13 mouse cellular contexts compared by ENCODE assay signal in genomic region chr2:18937611-18938010, GRCm38 (mm10).
DNase-seq lines count a peak whose midpoint lies in the region; ATAC-seq and TF ChIP-seq lines count a peak whose summit lies in the region.
"Had no signal": no experiment of that assay in that cellular context is flagged by ENCODE, and none has a peak within 500 bp of the region (broad histone marks: within the 10 kb centered on the region; RNA-seq: fewer than 3 reads in every experiment).

No protein-coding gene starts in this region.

- H3K4me1 ChIP-seq in midbrain, embryonic 16.5 days (ENCODE audit: control insufficient read depth, insufficient read depth, low read length) = peaks cover 13% of the 10 kb centered on the region
- H3K4me1 ChIP-seq in midbrain, postnatal 0 days (ENCODE audit: insufficient read depth, low read length) = no peaks in the 10 kb centered on the region
- peaks cover 4% of the 10 kb centered on the region for H3K4me1 ChIP-seq in liver, adult 2 months (ENCODE audit: control insufficient read depth, insufficient read depth, low read length)

- 51% methylated on average over 2 of the region's 2 CpGs for WGBS in midbrain, embryonic 16.5 days
- WGBS in midbrain, postnatal 0 days = 51% methylated on average over 2 of the region's 2 CpGs
- 79% methylated on average over 2 of the region's 2 CpGs for WGBS in liver, adult 2 months

- TF ChIP-seq CTCF in midbrain, postnatal 0 days (IDR thresholded peaks at IDR 0.05) = no peak
- no peak for TF ChIP-seq CTCF in liver, adult 2 months (IDR thresholded peaks at IDR 0.05; ENCODE audit: low read depth, low read length)

- peak; percentile 88 for DNase-seq in heart, adult 11 months
- no peak for DNase-seq in heart, postnatal 36 days
- no peak for DNase-seq in midbrain, postnatal 0 days (ENCODE audit: low spot score)
- DNase-seq in liver, adult 2 months (ENCODE audit: extremely low read depth, low read depth, low spot score) = peak; percentile 20
- DNase-seq in thymus, postnatal 14 days = peak; percentile 68
- DNase-seq in right cerebral cortex, postnatal 4 days = no peak
- no peak for DNase-seq in cerebellum, postnatal 36 days
- DNase-seq: adrenal gland, postnatal 25 days; gastrocnemius, postnatal 10 days; layer of hippocampus, postnatal 36 days; right cerebral cortex, postnatal 14 days had no signal

- H3K27ac ChIP-seq in midbrain, embryonic 16.5 days (ENCODE audit: low read length) = no peak overlapping the region
- H3K27ac ChIP-seq in midbrain, postnatal 0 days (ENCODE audit: low read depth, low read length) = no peak overlapping the region
- H3K27ac ChIP-seq in liver, adult 2 months (replicated peaks; ENCODE audit: insufficient read depth, low read depth, low read length) = no peak overlapping the region; the same call in 1 of the 2 replicates

- H3K9ac ChIP-seq in midbrain, embryonic 16.5 days (ENCODE audit: low read depth, low read length) = no peak overlapping the region
- H3K9ac ChIP-seq in midbrain, postnatal 0 days (replicated peaks; ENCODE audit: low read length, poor library complexity, severe bottlenecking) = no peak overlapping the region
- H3K9ac ChIP-seq in liver, adult 2 months (ENCODE audit: low read depth, low read length) = no peak overlapping the region

- no peak overlapping the region for H3K4me3 ChIP-seq in midbrain, embryonic 16.5 days (ENCODE audit: low read depth, low read length)
- no peak overlapping the region for H3K4me3 ChIP-seq in midbrain, postnatal 0 days (ENCODE audit: low read depth, low read length)
- no peak overlapping the region for H3K4me3 ChIP-seq in liver, adult 2 months (ENCODE audit: insufficient read depth, low read depth, low read length)

- 0 out of 2 replicates have a peak, but pooled peaks have one; percentile 37 for ATAC-seq in midbrain, embryonic 16.5 days
- no peak for ATAC-seq in midbrain, postnatal 0 days (ENCODE audit: low FRiP score)

- no peak for TF ChIP-seq POLR2A in liver, adult 2 months (IDR thresholded peaks at IDR 0.05; ENCODE audit: extremely low read depth, insufficient read depth, low read length)

- H3K4me2 ChIP-seq in midbrain, embryonic 16.5 days (ENCODE audit: low read length) = no peak overlapping the region
- H3K4me2 ChIP-seq in midbrain, postnatal 0 days (ENCODE audit: low read depth, low read length, poor library complexity, severe bottlenecking) = no peak overlapping the region
- H3K4me2 ChIP-seq: midbrain, embryonic 11.5 days had no signal

- H3K36me3 ChIP-seq in midbrain, embryonic 16.5 days (ENCODE audit: control insufficient read depth, insufficient read depth, low read length) = no peaks in the 10 kb centered on the region
- H3K36me3 ChIP-seq in midbrain, postnatal 0 days (ENCODE audit: insufficient read depth, low read length) = no peaks in the 10 kb centered on the region
- no peaks in the 10 kb centered on the region for H3K36me3 ChIP-seq in liver, adult 2 months (ENCODE audit: control insufficient read depth, insufficient read depth, low read length)

- intact Hi-C loops in heart, postnatal 36 days (cut with DNase I) = loop anchor here (5.0 kb wide), 1 partner anchor 60 kb away; the partner anchor contains the start of genes 4930426L09Rik and Pip4k2a

- no peaks in the 10 kb centered on the region for H3K9me3 ChIP-seq in midbrain, embryonic 16.5 days (replicated peaks; ENCODE audit: control insufficient read depth, low read length, poor library complexity, severe bottlenecking)
- no peaks in the 10 kb centered on the region for H3K9me3 ChIP-seq in midbrain, postnatal 0 days (ENCODE audit: low read length)

- H3K27me3 ChIP-seq in midbrain, embryonic 16.5 days (ENCODE audit: control insufficient read depth, insufficient read depth, low read depth, low read length) = no peaks in the 10 kb centered on the region
- H3K27me3 ChIP-seq in midbrain, postnatal 0 days (ENCODE audit: insufficient read depth, low read length) = no peaks in the 10 kb centered on the region
- no peaks in the 10 kb centered on the region for H3K27me3 ChIP-seq in liver, adult 2 months (ENCODE audit: control insufficient read depth, insufficient read depth, low read length)

- no peaks in the 10 kb centered on the region for H3K79me2 ChIP-seq in liver, adult 2 months (ENCODE audit: control insufficient read depth, insufficient read depth, low read length)

Comparison
In these comparisons a context has a peak if more than half of its experiments do, and no peak if none do; other contexts are left out.
1. DNase-seq: peak in heart, adult 11 months (single experiment), liver, adult 2 months (single experiment) and thymus, postnatal 14 days (single experiment); none in heart, postnatal 36 days (0 of 2), midbrain, postnatal 0 days (single experiment), right cerebral cortex, postnatal 4 days (single experiment) and cerebellum, postnatal 36 days (0 of 2).